Mouse (Mus musculus) right cerebral cortex, adult 18-20 months (tissue): ENCODE data around the gene Akap13.
"Not testable (repeated sequence)": the region's sequence is repeated elsewhere in the genome, so short reads cannot be mapped to it uniquely, and the experiment has no call there.

Source experiments
- DNase-seq: peaks from one replicate; pipeline ENCODE4 v3.0.0; 2022; ENCODE audit warnings: mixed read lengths

The Akap13 gene

DNA sequence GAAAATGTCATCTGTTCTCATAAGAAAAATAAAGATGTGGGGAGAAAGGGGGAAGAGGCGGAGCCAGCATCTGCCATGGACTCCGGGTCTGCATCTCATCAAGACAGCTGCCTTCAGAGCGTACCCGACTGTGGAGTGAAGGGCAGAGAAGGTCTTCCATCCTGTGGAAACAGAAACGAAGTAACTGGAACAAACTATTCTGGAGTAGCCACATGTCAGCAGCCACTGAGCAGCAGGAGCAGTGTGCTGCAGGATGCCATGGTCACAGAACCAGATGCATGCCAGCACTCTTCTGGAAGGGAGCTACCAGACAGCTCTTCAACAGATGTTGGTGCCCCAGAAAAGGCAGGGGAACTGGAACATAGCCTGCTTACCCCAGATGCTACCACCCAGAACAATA lies 153.4 kb downstream of the Akap13 start:
- DNase-seq = no peak

DNA sequence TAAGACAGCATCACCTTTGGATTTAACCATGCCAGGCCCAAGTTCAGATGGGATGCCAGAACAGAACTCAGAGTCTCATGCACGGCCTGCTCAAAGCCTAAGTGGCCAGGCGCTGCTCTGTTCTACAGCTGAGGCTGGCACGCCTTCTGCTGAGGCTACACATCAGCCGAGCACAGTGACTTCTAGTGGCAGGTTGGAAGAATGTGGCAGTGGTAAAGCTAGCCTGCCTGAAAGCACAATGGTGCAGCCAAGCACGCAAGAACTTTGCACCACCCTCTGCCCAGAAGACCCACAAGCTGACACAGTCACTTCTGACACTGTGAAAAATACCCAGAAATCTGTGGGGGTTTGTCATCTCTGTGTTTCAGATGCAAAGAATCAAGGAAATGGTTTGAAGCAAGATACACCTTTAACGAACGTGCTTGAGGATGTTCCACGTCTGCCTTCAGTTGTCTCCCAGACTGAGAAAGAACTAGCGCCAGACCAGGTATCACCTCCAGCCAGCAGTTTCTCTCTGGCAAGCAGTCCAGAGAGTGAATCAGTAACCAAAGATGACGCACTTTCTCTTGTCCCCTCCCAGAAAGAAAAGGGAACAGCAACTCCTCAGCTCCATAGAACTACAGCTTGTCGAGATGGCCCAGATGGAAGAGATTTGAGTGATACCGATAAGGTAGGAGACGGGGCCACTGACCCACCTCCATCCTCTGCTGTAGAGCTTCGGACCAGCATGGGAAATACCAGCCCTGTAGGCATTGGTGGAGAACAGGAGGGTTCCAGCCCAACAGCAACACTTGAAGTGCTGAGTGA lies 154.3 kb downstream of the Akap13 start:
- DNase-seq = no peak

DNA sequence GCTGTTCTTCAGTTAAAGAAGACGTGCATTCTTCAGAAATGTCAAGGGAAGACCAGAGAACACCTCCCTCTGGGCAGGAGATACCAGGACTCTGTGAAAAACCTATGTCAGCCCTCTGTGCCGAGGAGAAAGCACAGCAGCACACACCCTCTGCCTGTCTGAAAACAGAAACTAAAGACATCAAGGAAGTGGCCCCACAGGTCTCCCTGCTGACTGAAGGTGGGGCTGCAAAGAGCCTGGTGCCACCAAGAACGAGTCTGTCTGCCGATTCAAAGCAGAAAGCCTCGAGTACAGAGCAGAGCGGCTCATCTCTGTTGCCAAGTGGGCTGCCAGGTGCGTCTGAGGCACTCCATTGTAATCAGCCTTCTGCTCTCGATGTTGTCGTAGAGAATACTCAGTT lies 155.1 kb downstream of the Akap13 start:
- no peak for DNase-seq

DNA sequence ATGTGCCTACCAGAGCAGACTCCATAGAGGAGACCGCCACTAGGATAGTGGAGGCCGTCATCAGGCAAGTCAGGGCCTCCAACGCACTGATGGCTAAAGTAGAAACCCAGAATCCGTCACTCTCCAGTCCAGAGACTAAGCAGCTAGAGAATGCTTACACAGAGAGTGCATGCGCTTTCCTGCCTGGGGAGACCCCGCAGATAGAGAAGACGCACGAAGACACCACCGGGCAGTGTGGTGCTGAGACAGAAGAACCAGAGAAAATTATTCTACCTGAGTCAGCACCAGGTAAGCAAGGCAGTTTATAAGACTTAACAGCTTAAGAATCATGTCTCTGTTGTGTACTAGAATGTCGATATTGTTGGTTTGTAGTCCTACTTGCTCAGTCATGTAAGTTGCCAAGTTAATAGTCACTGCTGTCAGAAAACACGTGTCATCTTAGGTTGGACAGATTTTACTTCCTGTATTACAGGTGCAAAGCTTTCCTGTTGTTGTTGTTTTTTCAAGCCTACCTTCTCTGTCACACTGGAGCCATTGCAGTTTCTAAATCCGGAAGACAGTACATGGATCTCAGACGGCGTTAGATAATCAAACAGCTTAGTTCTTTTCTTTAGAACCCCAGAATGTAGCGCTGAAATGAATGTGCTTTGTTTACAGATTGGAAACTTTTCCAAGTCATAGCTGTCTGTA lies 156.1 kb downstream of the Akap13 start:
- DNase-seq = no peak

DNA sequence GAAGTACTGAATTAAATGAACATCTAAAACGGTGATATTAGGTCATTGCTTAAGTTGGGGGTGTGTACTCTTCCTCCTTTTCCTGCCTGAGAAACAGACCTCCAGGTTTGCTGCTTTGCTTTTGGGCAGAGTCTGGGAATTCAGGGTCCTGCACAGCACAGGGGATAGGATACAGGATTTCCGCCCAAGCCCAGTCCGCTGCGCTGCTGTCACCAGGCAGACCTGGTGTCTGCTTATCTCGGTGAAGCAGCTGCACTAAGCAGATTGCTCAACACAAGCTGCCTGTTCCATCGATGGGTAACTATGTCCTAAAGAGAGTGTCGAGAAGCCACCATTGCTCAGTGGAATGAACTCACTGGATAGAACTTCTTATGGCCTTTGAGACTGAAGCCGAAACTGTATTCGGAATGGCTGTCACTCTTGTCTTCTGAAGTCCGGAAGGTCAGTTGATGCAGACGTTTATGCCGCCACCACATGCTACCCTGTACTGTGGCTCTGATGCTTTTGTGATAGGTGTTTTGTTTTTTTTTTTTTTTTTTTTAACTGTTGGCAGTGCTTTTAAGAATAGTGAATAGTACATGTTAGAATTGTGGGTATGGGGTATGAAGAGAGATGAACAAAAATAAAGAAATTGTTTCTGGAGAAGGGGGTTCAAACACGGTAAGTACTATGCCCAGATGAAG lies 156.8 kb downstream of the Akap13 start:
- no peak for DNase-seq

DNA sequence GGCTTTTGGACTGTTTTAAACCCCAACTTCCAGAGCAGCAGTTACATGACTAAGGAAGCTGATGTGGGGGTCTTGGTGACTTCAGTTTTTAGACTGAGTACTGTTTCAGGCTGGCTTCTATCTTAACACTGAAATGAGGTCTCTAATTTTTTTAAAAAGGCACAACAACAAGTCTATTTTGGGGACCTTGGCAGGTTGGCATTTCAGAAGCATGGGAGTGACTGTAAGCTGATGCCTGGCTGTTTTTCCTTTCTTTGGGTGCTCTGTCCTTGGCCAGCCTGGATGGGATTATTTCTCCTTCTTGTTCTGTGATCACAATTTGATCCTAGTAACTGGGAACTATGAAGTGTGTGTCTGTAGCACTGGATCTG lies 157.3 kb downstream of the Akap13 start:
- DNase-seq = no peak

DNA sequence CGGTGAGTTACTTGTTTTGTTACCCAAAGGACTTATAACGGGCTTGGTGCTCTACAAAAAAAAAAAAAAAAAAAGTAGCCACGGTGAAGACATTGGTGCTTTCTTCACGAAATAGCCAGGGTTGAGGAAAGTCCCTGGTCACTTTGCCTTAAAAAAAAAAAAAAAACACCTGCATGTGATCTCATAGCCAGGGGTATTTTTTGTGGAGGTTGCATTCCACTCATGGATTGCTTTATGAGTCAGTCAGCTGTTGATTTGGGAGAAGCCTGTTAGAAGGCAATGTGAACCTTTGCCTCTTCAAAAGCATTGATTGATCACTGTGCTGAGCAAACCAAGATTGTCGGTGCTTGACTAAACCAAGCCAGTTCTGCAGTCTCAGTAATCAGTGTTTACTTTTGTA lies 157.9 kb downstream of the Akap13 start:
- DNase-seq = no peak

DNA sequence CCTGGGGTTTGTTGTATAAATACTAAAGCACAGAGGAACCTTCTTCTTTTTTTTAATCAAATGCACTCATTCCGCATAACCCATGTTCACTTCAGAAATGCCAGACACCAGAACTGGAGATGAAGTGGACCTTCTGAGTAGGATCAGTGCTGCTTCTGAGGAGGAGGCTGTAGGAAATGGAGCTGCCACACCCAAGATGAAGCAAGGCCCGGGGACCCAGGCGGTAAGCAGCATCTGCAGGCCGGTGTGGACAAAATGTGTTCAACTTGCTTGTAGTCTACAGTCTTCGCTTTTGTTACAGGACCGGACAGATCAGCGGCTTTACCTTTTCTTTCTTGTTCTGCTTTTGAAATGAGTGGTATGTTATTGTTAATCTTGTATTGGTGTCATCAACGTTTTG lies 159.5 kb downstream of the Akap13 start:
- no peak for DNase-seq

DNA sequence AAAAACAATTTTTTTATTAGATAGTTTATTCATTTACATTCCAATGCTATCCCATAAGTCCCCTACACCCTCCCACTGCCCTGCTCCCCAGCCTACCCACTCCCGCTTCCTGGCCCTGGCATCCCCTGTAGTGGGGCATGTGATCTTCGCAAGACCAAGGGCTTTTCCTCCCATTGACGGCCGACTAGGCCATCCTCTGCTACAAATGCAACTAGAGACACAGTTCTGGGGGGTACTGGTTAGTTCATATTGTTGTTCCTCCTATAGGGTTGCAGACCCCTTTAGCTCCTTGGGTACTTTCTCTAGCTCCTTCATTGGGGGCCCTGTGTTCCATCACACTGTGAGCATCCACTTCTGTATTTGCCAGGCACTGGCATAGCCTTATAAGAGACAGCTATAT lies 161.9 kb downstream of the Akap13 start:
- not testable (repeated sequence) for DNase-seq

DNA sequence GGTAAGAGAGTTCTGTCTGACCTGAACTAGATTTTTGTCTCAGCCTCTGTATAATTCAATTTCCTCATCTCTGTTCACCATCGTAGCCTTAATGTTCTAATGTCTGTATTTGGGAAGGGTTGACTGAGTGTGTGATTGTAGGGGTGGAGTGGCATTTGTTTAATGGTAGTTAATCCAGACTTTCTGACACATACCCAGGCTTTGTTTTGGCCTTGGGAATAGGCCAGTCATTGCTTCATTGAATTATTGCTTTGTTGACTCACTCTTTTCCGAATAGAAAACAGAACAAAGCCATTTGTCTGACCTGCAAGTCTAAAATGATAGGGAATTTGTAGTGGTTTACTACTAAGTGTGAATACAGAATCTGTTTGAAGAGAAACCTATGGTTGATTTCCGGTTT lies 163.4 kb downstream of the Akap13 start:
- no peak for DNase-seq

DNA sequence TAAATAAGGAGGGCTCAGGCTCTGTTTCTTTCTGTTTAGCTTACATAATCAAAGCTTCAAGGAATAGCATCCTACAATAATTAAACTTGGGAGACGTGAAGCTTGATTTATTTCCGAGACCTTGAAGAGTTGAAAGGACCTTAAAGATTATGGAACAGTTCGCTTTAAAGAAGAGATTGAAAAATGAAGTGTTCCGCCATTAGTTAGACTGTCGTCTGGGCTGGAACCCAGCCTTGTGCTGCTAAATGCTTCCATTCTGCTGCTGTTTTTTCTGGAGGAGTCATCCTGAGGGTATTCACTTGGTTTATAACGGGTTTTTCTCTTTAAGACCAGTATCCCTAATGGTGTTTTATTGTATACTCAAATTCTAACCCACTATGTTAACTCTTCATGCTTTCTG lies 164.5 kb downstream of the Akap13 start:
- DNase-seq = no peak

DNA sequence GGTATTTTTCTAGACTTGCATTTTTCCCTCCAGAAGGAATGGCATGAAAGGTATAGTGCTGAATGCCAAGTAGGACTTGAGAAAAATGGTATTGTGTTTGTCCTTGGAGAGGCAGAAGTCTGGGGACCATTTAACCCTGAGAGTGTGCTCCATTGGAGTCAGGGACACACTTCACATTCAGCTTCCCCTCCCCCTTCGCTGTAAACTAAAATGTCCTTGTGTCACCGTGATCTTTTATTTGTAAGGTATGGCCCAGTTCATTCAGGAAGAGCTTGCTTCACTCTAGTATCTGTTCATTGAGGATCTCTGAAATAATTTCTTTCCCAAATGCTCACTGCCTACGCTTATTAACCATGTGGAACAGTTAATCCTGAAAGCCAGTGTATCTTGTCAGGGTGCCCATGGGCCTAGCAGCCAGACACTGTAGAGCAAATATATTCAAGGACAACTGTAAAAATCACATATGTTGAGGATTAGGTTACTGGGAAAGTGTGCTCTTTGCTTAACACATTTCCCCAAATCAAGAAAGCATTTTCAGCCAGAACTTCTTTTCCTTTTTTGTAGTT lies 165.1 kb downstream of the Akap13 start:
- no peak for DNase-seq

DNA sequence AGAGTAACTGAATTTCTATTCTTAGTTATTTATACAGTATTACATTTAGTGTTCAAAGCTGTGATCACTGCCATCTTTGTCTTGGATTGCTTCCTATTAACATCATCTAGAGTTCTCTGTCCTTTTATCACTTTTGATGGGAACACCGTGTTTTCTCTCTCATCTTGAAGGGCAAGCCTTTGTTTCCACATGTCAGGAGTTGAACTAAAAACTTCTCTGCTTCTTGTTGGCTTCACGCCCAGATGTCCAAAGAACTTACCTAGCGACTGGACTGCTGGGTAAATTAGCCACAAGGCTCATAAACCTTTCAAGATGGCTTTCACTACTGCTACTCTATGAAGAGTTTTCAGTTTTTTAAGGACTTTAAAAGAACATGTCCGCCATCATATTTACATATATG lies 165.6 kb downstream of the Akap13 start:
- DNase-seq = no peak

DNA sequence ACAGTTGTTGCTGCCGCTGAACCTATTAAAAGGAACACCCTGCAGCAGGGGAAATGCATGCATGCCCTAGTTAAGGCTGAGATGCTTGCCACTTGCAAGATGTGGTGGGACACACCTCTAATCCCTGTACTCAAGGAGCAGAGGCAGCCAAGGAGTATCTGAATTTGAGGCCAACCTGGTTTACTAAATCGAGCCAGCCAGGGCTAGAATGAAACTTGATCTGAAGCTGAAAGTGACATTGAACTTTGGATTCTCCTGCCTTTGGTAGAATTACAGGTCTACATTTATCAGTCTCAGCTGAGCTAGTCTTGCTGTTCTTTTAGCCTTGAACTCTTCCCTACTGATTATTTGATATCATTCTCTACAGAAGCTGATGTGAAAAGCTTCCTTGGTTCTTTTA lies 172.5 kb downstream of the Akap13 start:
- DNase-seq = no peak

DNA sequence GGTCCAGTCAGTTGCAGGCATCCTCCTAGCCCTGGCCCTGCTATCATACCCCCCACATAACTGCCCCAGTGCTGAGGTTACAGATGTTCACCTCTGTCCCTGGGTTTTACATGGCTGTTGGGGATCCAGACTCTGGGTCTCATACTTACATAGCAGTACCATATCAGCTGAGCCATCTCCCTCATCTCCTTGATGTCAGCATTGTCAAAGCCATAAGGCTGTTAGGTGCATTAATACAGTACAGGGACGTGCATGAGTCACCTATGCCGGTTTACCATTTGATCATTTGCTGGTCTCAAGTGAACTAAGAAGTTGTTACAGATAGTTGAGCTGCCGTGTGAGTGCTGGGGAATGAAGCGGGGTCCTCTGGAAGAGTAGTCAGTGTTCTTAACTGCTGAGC lies 174.3 kb downstream of the Akap13 start:
- no peak for DNase-seq

DNA sequence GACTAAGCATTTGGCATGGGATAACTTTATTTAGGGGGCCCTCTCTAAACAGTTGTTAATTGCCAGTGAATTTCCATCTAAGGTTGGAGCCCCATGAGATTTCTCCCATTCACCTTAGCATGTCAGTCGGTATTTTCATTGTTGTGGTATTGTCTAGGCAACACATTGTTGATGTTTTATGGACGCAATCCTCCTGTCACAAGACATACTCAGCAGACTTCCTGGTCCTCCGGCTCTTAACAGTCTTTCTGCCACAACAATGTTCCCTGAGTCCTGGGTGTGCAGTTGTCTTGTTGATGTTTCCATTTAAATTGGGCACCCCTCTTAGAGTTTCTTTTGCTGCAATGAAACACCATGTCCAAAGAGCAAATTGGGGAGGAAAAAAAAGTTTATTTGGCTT lies 177.6 kb downstream of the Akap13 start:
- no peak for DNase-seq

DNA sequence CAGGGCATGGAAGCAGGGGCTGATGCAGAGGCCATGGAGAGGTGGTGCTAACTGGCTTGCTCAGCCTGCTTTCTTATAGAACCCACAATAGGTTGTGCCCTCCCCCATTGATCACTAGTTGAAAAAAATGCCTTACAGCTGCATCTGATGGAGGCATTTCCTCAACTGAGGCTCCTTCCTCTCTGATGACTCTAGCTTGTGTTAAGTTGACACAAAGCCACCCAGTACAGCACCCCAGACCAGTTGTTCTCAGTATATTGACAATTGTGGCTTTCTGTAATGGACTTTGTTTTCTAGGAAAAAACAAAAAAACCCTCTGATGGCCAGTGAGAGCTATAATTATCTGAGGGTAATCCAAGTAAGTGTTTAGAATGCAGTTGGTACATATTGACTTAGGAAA lies 178.1 kb downstream of the Akap13 start:
- no peak for DNase-seq

DNA sequence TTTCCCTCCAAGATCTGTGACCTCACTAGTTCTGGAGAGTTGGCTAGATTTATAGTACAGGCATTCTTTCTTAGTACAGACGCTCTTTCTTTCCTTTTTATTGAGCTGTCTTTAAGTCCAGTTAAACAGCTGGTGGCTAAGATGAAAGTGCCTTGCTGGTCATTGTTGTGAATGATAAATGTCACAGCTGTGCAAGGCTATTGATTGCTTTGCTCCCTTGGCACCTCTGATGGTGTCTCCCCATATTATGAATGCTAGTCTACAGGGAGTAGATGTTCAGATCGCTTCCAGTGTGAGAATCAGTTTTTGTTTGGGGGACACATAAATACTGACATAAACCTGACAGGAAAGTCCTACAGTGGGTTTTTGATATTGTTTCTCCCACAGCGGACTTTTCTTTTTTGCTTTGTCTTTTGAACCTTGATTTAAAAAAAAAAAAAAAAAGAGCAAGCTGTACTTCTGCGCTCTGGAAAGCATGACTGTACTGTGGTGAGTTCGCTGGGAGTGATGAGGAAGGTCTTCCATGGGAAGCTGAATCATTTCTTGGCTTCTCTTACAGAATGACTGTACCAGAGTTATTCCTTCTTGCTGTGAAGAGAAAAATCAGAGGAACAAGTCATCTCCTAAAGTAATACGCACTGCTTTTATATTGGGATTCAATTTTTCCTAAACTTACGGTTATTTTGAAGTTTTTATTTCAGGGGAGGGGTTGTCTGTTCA lies 178.6 kb downstream of the Akap13 start:
- DNase-seq = no peak

DNA sequence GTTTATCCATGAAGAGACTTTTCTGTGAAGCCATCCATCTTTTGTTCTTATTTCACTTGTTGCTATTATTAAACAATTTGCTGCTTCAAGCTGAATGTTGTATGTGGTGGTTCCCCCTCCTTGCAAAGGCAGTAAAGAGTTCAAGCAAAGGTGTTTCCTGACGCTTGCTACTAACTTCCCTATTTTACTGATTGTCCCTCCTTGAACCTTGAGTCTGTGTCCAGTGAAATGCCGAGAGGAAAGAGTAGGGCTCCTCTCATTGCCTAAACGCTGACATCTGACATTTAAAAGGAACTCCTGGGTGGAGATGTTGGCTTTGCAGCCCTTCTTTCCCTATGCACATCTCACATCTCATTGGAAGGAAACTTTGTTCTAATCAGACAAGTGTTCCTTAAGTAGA lies 183.4 kb downstream of the Akap13 start:
- no peak for DNase-seq

DNA sequence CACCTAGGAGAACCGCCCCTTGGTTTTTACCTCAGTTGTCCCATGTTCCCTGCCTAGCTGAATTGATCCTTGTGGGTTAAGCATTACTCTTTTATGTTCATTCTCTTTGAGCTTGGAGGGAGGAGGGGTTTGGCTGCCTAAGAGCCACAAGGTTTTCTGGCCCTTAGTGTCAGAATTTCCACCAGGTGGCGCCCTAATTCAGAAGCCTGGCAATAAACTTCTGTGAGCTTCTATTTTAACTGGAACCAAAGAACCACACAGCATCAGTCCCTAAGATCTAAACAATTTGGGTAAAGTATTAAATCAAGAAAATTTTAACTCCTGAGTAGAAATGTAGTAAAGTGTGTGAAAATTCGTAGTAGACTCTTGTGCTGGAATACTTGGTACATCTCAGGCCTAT lies 184.2 kb downstream of the Akap13 start:
- peak; percentile 52 for DNase-seq

DNA sequence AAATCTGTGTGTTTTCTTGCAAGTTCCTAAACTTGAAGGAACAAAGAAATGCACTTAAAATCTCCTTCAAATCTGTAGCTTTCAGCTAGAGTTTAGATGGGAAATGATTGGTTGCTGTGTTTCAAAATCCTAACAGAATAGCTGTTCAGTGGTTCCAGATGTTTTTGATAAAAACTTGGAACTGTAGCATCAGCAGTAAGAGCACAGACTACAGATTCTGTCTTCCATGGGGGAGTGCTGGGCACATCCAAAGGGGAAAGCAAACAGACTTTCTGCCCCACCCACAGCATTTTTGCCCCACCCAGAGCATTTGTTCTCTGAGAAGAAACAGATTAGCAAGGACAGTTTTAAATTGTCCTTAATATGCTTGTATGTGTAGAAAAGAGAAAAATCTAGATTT lies 184.7 kb downstream of the Akap13 start:
- no peak for DNase-seq

DNA sequence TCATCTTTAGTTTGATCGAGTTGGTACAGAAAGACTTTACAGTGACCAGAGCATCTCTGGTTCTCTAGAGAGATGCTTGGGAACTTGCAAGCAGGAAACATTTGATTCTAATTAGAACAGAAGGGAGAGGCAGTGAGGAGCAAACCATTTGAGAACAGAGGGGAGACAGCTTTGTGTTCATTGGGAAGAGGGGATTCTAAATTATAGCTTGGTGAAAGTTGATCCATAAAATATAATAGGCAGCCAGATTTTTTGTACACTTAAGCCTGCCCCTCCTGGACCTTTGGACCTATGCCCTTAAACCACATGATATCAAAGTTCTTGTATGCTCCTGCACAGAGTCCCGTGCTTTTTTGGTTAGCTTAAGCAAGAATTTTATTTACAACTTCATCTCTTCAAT lies 185.3 kb downstream of the Akap13 start:
- DNase-seq = no peak
